Mouse (Mus musculus): Measurements from ENCODE around the gene 9330161L09Rik. TPM values are rescaled to one million over a fixed set of nuclear protein-coding genes. Genes with fewer than 3 reads are reported as not detected.
A peak's percentile ranks its signal among the peaks of the same experiment; 100 is the strongest.

9330161L09Rik gene
- polyA plus RNA-seq, 1 experiment from 2014 or later, result not detected

- Histone ChIP-seq H3K4me1 (ENCODE audit: insufficient read depth) (peaks cover 7% of the 10 kb centered on the region), H3K4me3 (ENCODE audit: low read depth, low read length) (0 out of 2 replicates have a peak overlapping the region, but pooled peaks have one; percentile 13), H3K27me3 (ENCODE audit: insufficient read depth, low read length) (0 out of 2 replicates have a peak, but pooled peaks cover 6% of the 10 kb centered on the region), H3K36me3 (replicated peaks; ENCODE audit: insufficient read depth, low read length) (no peaks in the 10 kb centered on the region), H3K9ac (replicated peaks) (no peak overlapping the region), H3K9me3 (ENCODE audit: low read length) (no peaks in the 10 kb centered on the region), H3K27ac (ENCODE audit: low read depth) (no peak overlapping the region), H3K4me2 (ENCODE audit: low read depth, low read length) (peak overlapping the region; percentile 58)
- DNase-seq (peak; percentile 79), ATAC-seq (peak; percentile 58)
- TF ChIP-seq EP300 (IDR thresholded peaks at IDR 0.05; ENCODE audit: low read depth), result no peak
- peak; percentile 82 for TF ChIP-seq CTCF (IDR thresholded peaks at IDR 0.05; ENCODE audit: low read depth)
- 20% methylated on average over 18 of the region's 18 CpGs for WGBS (ENCODE audit: insufficient replicate concordance)
These were observed 39.8 kb downstream of the 9330161L09Rik start for GRCm38 (mm10) chr12:103367620-103368325.

GRCm38 (mm10) chr12:103367171-103367570 is 40.4 kb downstream of the 9330161L09Rik start:
- no peak overlapping the region for H3K9ac ChIP-seq (replicated peaks)
- H3K27ac ChIP-seq (ENCODE audit: low read depth), result no peak overlapping the region
- H3K36me3 ChIP-seq (replicated peaks; ENCODE audit: insufficient read depth, low read length), result no peaks in the 10 kb centered on the region
- no peak for TF ChIP-seq CTCF (IDR thresholded peaks at IDR 0.05; ENCODE audit: low read depth)
- no peak for TF ChIP-seq EP300 (IDR thresholded peaks at IDR 0.05; ENCODE audit: low read depth)
- DNase-seq (no peak), ATAC-seq (no peak)
- H3K27me3 ChIP-seq (ENCODE audit: insufficient read depth, low read length), result 0 out of 2 replicates have a peak, but pooled peaks cover 6% of the 10 kb centered on the region
- H3K4me1 ChIP-seq (ENCODE audit: insufficient read depth), result peaks cover 7% of the 10 kb centered on the region
- 62% methylated on average over 2 of the region's 2 CpGs for WGBS (ENCODE audit: insufficient replicate concordance)
- H3K4me3 ChIP-seq (ENCODE audit: low read depth, low read length), result no peak overlapping the region
- H3K9me3 ChIP-seq (ENCODE audit: low read length), result no peaks in the 10 kb centered on the region
- H3K4me2 ChIP-seq (ENCODE audit: low read depth, low read length), result no peak overlapping the region

- no peaks in the 10 kb centered on the region for H3K9me3 ChIP-seq (ENCODE audit: low read length)
- TF ChIP-seq CTCF (IDR thresholded peaks at IDR 0.05; ENCODE audit: low read depth) (no peak), EP300 (IDR thresholded peaks at IDR 0.05; ENCODE audit: low read depth) (no peak)
These were observed 45.3 kb downstream of the 9330161L09Rik start for GRCm38 (mm10) chr12:103362336-103362735.

DNA sequence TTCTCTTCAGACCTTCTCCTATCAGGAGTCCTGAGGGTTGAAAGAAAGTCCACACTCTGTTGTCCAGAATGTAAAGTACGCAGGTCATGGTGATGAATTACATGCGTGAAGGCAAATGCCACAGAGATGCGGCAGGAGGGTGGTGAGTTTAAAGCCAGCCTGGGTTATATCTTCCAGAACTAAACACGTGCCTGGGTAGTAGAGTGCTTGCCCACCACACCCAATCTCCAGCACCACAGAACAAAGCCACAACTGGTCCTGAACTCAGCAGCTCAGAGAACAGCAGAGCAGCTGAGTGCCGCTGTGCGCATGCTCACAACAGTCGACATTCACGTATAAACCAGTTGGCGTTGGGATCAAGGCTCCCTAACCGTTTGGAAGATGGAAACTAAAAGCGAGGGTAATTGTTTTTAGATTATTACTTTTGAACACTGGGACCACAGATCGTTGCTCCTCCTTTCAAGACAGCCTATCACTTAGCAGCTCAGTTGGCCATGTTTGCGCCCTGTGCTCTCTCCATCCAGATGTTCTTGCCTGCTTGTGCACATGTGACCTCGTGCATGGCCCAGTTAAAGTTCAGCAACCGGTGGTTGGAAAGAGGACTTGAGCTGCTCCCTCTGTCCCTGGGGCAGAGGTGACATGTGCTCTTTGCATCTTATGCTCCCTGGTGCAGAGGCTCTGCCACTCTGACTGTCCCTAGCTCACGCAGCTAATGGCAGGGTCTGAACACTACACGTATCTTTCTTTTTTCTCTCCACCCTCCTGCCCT is 45.9 kb downstream of the 9330161L09Rik start:
- WGBS (ENCODE audit: insufficient replicate concordance), result 83% methylated on average over 17 of the region's 17 CpGs

More at GRCm38 (mm10) chr12:103362336-103362735, 45.3 kb downstream of the 9330161L09Rik start:
- no peak overlapping the region for H3K27ac ChIP-seq (ENCODE audit: low read depth)
- DNase-seq, result no peak
- no peak overlapping the region for H3K4me2 ChIP-seq (ENCODE audit: low read depth, low read length)
- H3K36me3 ChIP-seq (replicated peaks; ENCODE audit: insufficient read depth, low read length), result no peaks in the 10 kb centered on the region
- no peaks in the 10 kb centered on the region for H3K27me3 ChIP-seq (ENCODE audit: insufficient read depth, low read length)
- no peak for ATAC-seq
- 72% methylated on average over 3 of the region's 3 CpGs for WGBS (ENCODE audit: insufficient replicate concordance)
- H3K9ac ChIP-seq (replicated peaks), result no peak overlapping the region
- no peaks in the 10 kb centered on the region for H3K4me1 ChIP-seq (ENCODE audit: insufficient read depth)
- H3K4me3 ChIP-seq (ENCODE audit: low read depth, low read length), result no peak overlapping the region

GRCm38 (mm10) chr12:103360812-103361211 is 46.8 kb downstream of the 9330161L09Rik start:
- no peak for ATAC-seq
- Histone ChIP-seq H3K4me2 (ENCODE audit: low read depth, low read length) (no peak overlapping the region), H3K27ac (ENCODE audit: low read depth) (no peak overlapping the region), H3K36me3 (replicated peaks; ENCODE audit: insufficient read depth, low read length) (no peaks in the 10 kb centered on the region), H3K9ac (replicated peaks) (no peak overlapping the region), H3K4me3 (ENCODE audit: low read depth, low read length) (no peak overlapping the region), H3K9me3 (ENCODE audit: low read length) (no peaks in the 10 kb centered on the region), H3K27me3 (ENCODE audit: insufficient read depth, low read length) (no peaks in the 10 kb centered on the region), H3K4me1 (ENCODE audit: insufficient read depth) (no peaks in the 10 kb centered on the region)
- WGBS (ENCODE audit: insufficient replicate concordance), result 71% methylated on average over 8 of the region's 8 CpGs
- no peak for DNase-seq
- TF ChIP-seq EP300 (IDR thresholded peaks at IDR 0.05; ENCODE audit: low read depth), result no peak
- TF ChIP-seq CTCF (IDR thresholded peaks at IDR 0.05; ENCODE audit: low read depth), result no peak

More for the DNA sequence above, 45.9 kb downstream of the 9330161L09Rik start:
- no peak overlapping the region for H3K27ac ChIP-seq (ENCODE audit: low read depth)
- H3K4me3 ChIP-seq (ENCODE audit: low read depth, low read length), result no peak overlapping the region
- no peaks in the 10 kb centered on the region for H3K4me1 ChIP-seq (ENCODE audit: insufficient read depth)
- DNase-seq (no peak), ATAC-seq (no peak)
- no peak for TF ChIP-seq EP300 (IDR thresholded peaks at IDR 0.05; ENCODE audit: low read depth)
- TF ChIP-seq CTCF (IDR thresholded peaks at IDR 0.05; ENCODE audit: low read depth), result no peak
- no peaks in the 10 kb centered on the region for H3K9me3 ChIP-seq (ENCODE audit: low read length)
- H3K4me2 ChIP-seq (ENCODE audit: low read depth, low read length), result no peak overlapping the region
- no peaks in the 10 kb centered on the region for H3K36me3 ChIP-seq (replicated peaks; ENCODE audit: insufficient read depth, low read length)
- H3K27me3 ChIP-seq (ENCODE audit: insufficient read depth, low read length), result no peaks in the 10 kb centered on the region
- H3K9ac ChIP-seq (replicated peaks), result no peak overlapping the region
